Mouse (Mus musculus): ENCODE measurements at regions not wholly inside any gene's neighbourhood (a gene's known extent, or its start where the extent isn't known, plus 50 kb on each side); places are given as distances from the start of the nearest gene placed in this dataset.

- TF ChIP-seq POLR2A (IDR thresholded peaks at IDR 0.05; ENCODE audit: low read depth, low read length) (no peak), CTCF (conservative IDR thresholded peaks at IDR 0.05 in 1 of 2, IDR thresholded peaks at IDR 0.05 in 1 of 2; ENCODE audit: low read depth in 2 of 2, low read length in 2 of 2) (no peak), TBP (conservative IDR thresholded peaks at IDR 0.05; ENCODE audit: low read depth, low read length) (no peak), RCOR1 (conservative IDR thresholded peaks at IDR 0.05; ENCODE audit: low read depth, low read length) (no peak), MXI1 (IDR thresholded peaks at IDR 0.05; ENCODE audit: low read depth, low read length) (no peak), ZNF384 (IDR thresholded peaks at IDR 0.05; ENCODE audit: low read depth, low read length) (no peak), EP300 (IDR thresholded peaks at IDR 0.05; ENCODE audit: low read length) (no peak), KAT2A (IDR thresholded peaks at IDR 0.05; ENCODE audit: insufficient replicate concordance, low read length) (no peak), ETS1 (conservative IDR thresholded peaks at IDR 0.05; ENCODE audit: low read depth, low read length) (no peak), HCFC1 (IDR thresholded peaks at IDR 0.05; ENCODE audit: low read depth, low read length) (no peak), MAX (IDR thresholded peaks at IDR 0.05; ENCODE audit: low read length) (no peak), CHD2 (IDR thresholded peaks at IDR 0.05; ENCODE audit: low read length) (no peak), NELFE (IDR thresholded peaks at IDR 0.05; ENCODE audit: low read depth, low read length) (no peak)
Observed at GRCm38 (mm10) chr2:167798076-167798782, 108.6 kb upstream of the Tmem189 start.
